In genomic region chr7:135996896-135997295, GRCm38 (mm10) we compare ENCODE assay signal across 12 mouse cellular contexts.
DNase-seq lines count a peak whose midpoint lies in the region; ATAC-seq and TF ChIP-seq lines count a peak whose summit lies in the region.
"Had no signal": no experiment of that assay in that cellular context is flagged by ENCODE, and none has a peak within 500 bp of the region (broad histone marks: within the 10 kb centered on the region; RNA-seq: fewer than 3 reads in every experiment).

No protein-coding gene starts in this region.

- intact Hi-C loops in heart, postnatal 14 days (cut with DNase I), result no loop called here

- no peaks in the 10 kb centered on the region for H3K36me3 ChIP-seq in midbrain, postnatal 0 days (ENCODE audit: insufficient read depth, low read length)
- no peaks in the 10 kb centered on the region for H3K36me3 ChIP-seq in midbrain, embryonic 16.5 days (ENCODE audit: control insufficient read depth, insufficient read depth, low read length)
- H3K36me3 ChIP-seq in hindbrain, embryonic 14.5 days (replicated peaks; ENCODE audit: control insufficient read depth, insufficient read depth), result no peaks in the 10 kb centered on the region
- H3K36me3 ChIP-seq in kidney, embryonic 15.5 days, result no peaks in the 10 kb centered on the region
- H3K36me3 ChIP-seq in neural tube, embryonic 14.5 days (ENCODE audit: control insufficient read depth, insufficient read depth, low read length), result no peaks in the 10 kb centered on the region
- no peaks in the 10 kb centered on the region for H3K36me3 ChIP-seq in liver, postnatal 0 days (replicated peaks; ENCODE audit: insufficient read depth, low read length)

- WGBS in midbrain, postnatal 0 days, result 72% methylated on average over 10 of the region's 10 CpGs
- WGBS in midbrain, embryonic 16.5 days, result 62% methylated on average over 10 of the region's 10 CpGs
- 49% methylated on average over 10 of the region's 10 CpGs for WGBS in hindbrain, embryonic 14.5 days
- 49% methylated on average over 10 of the region's 10 CpGs for WGBS in kidney, embryonic 15.5 days
- 63% methylated on average over 10 of the region's 10 CpGs for WGBS in neural tube, embryonic 14.5 days
- WGBS in liver, postnatal 0 days (ENCODE audit: insufficient replicate concordance), result 76% methylated on average over 10 of the region's 10 CpGs

- no peak for TF ChIP-seq CTCF in midbrain, postnatal 0 days (IDR thresholded peaks at IDR 0.05)
- TF ChIP-seq CTCF in liver, postnatal 0 days (IDR thresholded peaks at IDR 0.05; ENCODE audit: low read depth), result no peak

- H3K4me2 ChIP-seq in midbrain, postnatal 0 days (ENCODE audit: low read depth, low read length, poor library complexity, severe bottlenecking), result no peak overlapping the region
- no peak overlapping the region for H3K4me2 ChIP-seq in midbrain, embryonic 16.5 days (ENCODE audit: low read length)
- no peak overlapping the region for H3K4me2 ChIP-seq in hindbrain, embryonic 14.5 days (replicated peaks)
- no peak overlapping the region for H3K4me2 ChIP-seq in kidney, embryonic 15.5 days
- no peak overlapping the region for H3K4me2 ChIP-seq in neural tube, embryonic 14.5 days (ENCODE audit: low read depth, low read length)
- no peak overlapping the region for H3K4me2 ChIP-seq in liver, postnatal 0 days (ENCODE audit: low read depth, low read length)

- no peak for ATAC-seq in midbrain, postnatal 0 days (ENCODE audit: low FRiP score)
- ATAC-seq in midbrain, embryonic 16.5 days, result no peak
- ATAC-seq in hindbrain, embryonic 14.5 days (ENCODE audit: low FRiP score), result no peak
- peak; percentile 92 for ATAC-seq in kidney, embryonic 15.5 days (replicated peaks; ENCODE audit: low FRiP score)
- peak; percentile 46; the same call in 1 of the 2 replicates for ATAC-seq in neural tube, embryonic 14.5 days (ENCODE audit: low read depth)
- no peak for ATAC-seq in liver, postnatal 0 days
- ATAC-seq: Patski had no signal

- no peak overlapping the region for H3K9ac ChIP-seq in midbrain, postnatal 0 days (replicated peaks; ENCODE audit: low read length, poor library complexity, severe bottlenecking)
- no peak overlapping the region for H3K9ac ChIP-seq in midbrain, embryonic 16.5 days (ENCODE audit: low read depth, low read length)
- H3K9ac ChIP-seq in hindbrain, embryonic 14.5 days, result no peak overlapping the region
- no peak overlapping the region for H3K9ac ChIP-seq in kidney, embryonic 15.5 days
- no peak overlapping the region for H3K9ac ChIP-seq in neural tube, embryonic 14.5 days (replicated peaks; ENCODE audit: low read depth, low read length)
- H3K9ac ChIP-seq in liver, postnatal 0 days (replicated peaks), result no peak overlapping the region

- no peaks in the 10 kb centered on the region for H3K9me3 ChIP-seq in midbrain, postnatal 0 days (ENCODE audit: low read length)
- H3K9me3 ChIP-seq in midbrain, embryonic 16.5 days (replicated peaks; ENCODE audit: control insufficient read depth, low read length, poor library complexity, severe bottlenecking), result no peaks in the 10 kb centered on the region
- no peaks in the 10 kb centered on the region for H3K9me3 ChIP-seq in hindbrain, embryonic 14.5 days (ENCODE audit: control insufficient read depth, low read length)
- H3K9me3 ChIP-seq in kidney, embryonic 15.5 days (replicated peaks), result no peaks in the 10 kb centered on the region
- no peaks in the 10 kb centered on the region for H3K9me3 ChIP-seq in neural tube, embryonic 14.5 days (ENCODE audit: control insufficient read depth, low read length)
- no peaks in the 10 kb centered on the region for H3K9me3 ChIP-seq in liver, postnatal 0 days (ENCODE audit: low read length)

- TF ChIP-seq EP300 in liver, postnatal 0 days (IDR thresholded peaks at IDR 0.05; ENCODE audit: low read depth), result no peak

- H3K27ac ChIP-seq in midbrain, postnatal 0 days (ENCODE audit: low read depth, low read length), result no peak overlapping the region
- H3K27ac ChIP-seq in midbrain, embryonic 16.5 days (ENCODE audit: low read length), result no peak overlapping the region
- H3K27ac ChIP-seq in hindbrain, embryonic 14.5 days, result no peak overlapping the region
- H3K27ac ChIP-seq in kidney, embryonic 15.5 days, result 0 out of 2 replicates have a peak overlapping the region, but pooled peaks have one; percentile 4
- H3K27ac ChIP-seq in neural tube, embryonic 14.5 days (ENCODE audit: low read depth, low read length), result no peak overlapping the region
- no peak overlapping the region for H3K27ac ChIP-seq in liver, postnatal 0 days (ENCODE audit: low read depth)

- no peaks in the 10 kb centered on the region for H3K4me1 ChIP-seq in midbrain, postnatal 0 days (ENCODE audit: insufficient read depth, low read length)
- H3K4me1 ChIP-seq in midbrain, embryonic 16.5 days (ENCODE audit: control insufficient read depth, insufficient read depth, low read length), result no peaks in the 10 kb centered on the region
- H3K4me1 ChIP-seq in hindbrain, embryonic 14.5 days (replicated peaks; ENCODE audit: control insufficient read depth, insufficient read depth, low read length), result 0 out of 2 replicates have a peak, but pooled peaks cover 6% of the 10 kb centered on the region
- peaks cover 22% of the 10 kb centered on the region for H3K4me1 ChIP-seq in kidney, embryonic 15.5 days
- H3K4me1 ChIP-seq in neural tube, embryonic 14.5 days (ENCODE audit: control insufficient read depth, insufficient read depth, low read length), result no peaks in the 10 kb centered on the region
- no peaks in the 10 kb centered on the region for H3K4me1 ChIP-seq in liver, postnatal 0 days (ENCODE audit: insufficient read depth)

- H3K4me3 ChIP-seq in midbrain, postnatal 0 days (ENCODE audit: low read depth, low read length), result no peak overlapping the region
- no peak overlapping the region for H3K4me3 ChIP-seq in midbrain, embryonic 16.5 days (ENCODE audit: low read depth, low read length)
- no peak overlapping the region for H3K4me3 ChIP-seq in hindbrain, embryonic 14.5 days (replicated peaks; ENCODE audit: low read length)
- H3K4me3 ChIP-seq in kidney, embryonic 15.5 days (replicated peaks), result no peak overlapping the region
- no peak overlapping the region for H3K4me3 ChIP-seq in neural tube, embryonic 14.5 days (ENCODE audit: low read depth, low read length)
- H3K4me3 ChIP-seq in liver, postnatal 0 days (ENCODE audit: low read depth, low read length), result no peak overlapping the region

- peaks cover 1% of the 10 kb centered on the region; the same call in 1 of the 2 replicates for H3K27me3 ChIP-seq in midbrain, postnatal 0 days (ENCODE audit: insufficient read depth, low read length)
- H3K27me3 ChIP-seq in midbrain, embryonic 16.5 days (ENCODE audit: control insufficient read depth, insufficient read depth, low read depth, low read length), result no peaks in the 10 kb centered on the region
- H3K27me3 ChIP-seq in hindbrain, embryonic 14.5 days (ENCODE audit: control insufficient read depth, insufficient read depth, low read length), result no peaks in the 10 kb centered on the region
- peaks cover 14% of the 10 kb centered on the region; the same call in 1 of the 2 replicates for H3K27me3 ChIP-seq in kidney, embryonic 15.5 days
- H3K27me3 ChIP-seq in neural tube, embryonic 14.5 days (ENCODE audit: control insufficient read depth, insufficient read depth, low read length), result no peaks in the 10 kb centered on the region
- H3K27me3 ChIP-seq in liver, postnatal 0 days (ENCODE audit: insufficient read depth, low read length), result no peaks in the 10 kb centered on the region
- H3K27me3 ChIP-seq: Patski had no signal

- DNase-seq in midbrain, postnatal 0 days (ENCODE audit: low spot score), result peak; percentile 73
- DNase-seq in hindbrain, embryonic 14.5 days (ENCODE audit: low spot score), result peak; percentile 39
- DNase-seq in lung, adult 18-20 months, result no peak
- DNase-seq in heart, postnatal 14 days, result no peak
- DNase-seq in liver, postnatal 0 days, result no peak
- DNase-seq: heart, postnatal 10 days; lung, adult 2 months; thymus, adult 18-20 months had no signal

Comparison
In these comparisons a context has a peak if more than half of its experiments do, and no peak if none do; other contexts are left out.
1. ATAC-seq: peak in kidney, embryonic 15.5 days (single experiment) and neural tube, embryonic 14.5 days (single experiment); none in midbrain, postnatal 0 days (single experiment), midbrain, embryonic 16.5 days (single experiment), hindbrain, embryonic 14.5 days (single experiment) and liver, postnatal 0 days (single experiment).
2. DNase-seq: peak in midbrain, postnatal 0 days (single experiment) and hindbrain, embryonic 14.5 days (single experiment); none in lung, adult 18-20 months (0 of 2), heart, postnatal 14 days (0 of 2) and liver, postnatal 0 days (single experiment).